Mouse (Mus musculus): ENCODE results near the gene Calr3. TPM values are rescaled to one million over a fixed set of nuclear protein-coding genes. Genes with fewer than 3 reads are reported as not detected.

The Calr3 gene
- polyA plus RNA-seq, 1 experiment from 2014 or later: 1.5 TPM

GRCm38 (mm10) chr8:72464211-72464610 lies 20.5 kb upstream of the Calr3 start:
- no peak for ATAC-seq (replicated peaks; ENCODE audit: low FRiP score)
- no peaks in the 10 kb centered on the region for H3K9me3 ChIP-seq (replicated peaks)
- 93% methylated on average over 10 of the region's 10 CpGs for WGBS
- H3K27ac ChIP-seq: no peak overlapping the region
- H3K9ac ChIP-seq: no peak overlapping the region
- H3K36me3 ChIP-seq: peaks cover 100% of the 10 kb centered on the region
- no peaks in the 10 kb centered on the region for H3K4me1 ChIP-seq
- no peak overlapping the region for H3K4me2 ChIP-seq
- H3K27me3 ChIP-seq: no peaks in the 10 kb centered on the region
- no peak overlapping the region for H3K4me3 ChIP-seq (replicated peaks)

- H3K4me2 ChIP-seq: no peak overlapping the region
- H3K9me3 ChIP-seq (replicated peaks): no peaks in the 10 kb centered on the region
- H3K4me3 ChIP-seq (replicated peaks): no peak overlapping the region
- no peaks in the 10 kb centered on the region for H3K27me3 ChIP-seq
- no peak overlapping the region for H3K9ac ChIP-seq
- H3K36me3 ChIP-seq: peaks cover 83% of the 10 kb centered on the region
- H3K27ac ChIP-seq: no peak overlapping the region
- no peak for ATAC-seq (replicated peaks; ENCODE audit: low FRiP score)
- no peaks in the 10 kb centered on the region for H3K4me1 ChIP-seq
- WGBS: 91% methylated on average over 4 of the region's 4 CpGs
These were observed 16.3 kb upstream of the Calr3 start for GRCm38 (mm10) chr8:72459881-72460533.

GRCm38 (mm10) chr8:72458457-72458856 lies 14.8 kb upstream of the Calr3 start:
- H3K4me3 ChIP-seq (replicated peaks): no peak overlapping the region
- 89% methylated on average over 6 of the region's 6 CpGs for WGBS
- no peak overlapping the region for H3K27ac ChIP-seq
- H3K9ac ChIP-seq: no peak overlapping the region
- H3K27me3 ChIP-seq: no peaks in the 10 kb centered on the region
- no peak for ATAC-seq (replicated peaks; ENCODE audit: low FRiP score)
- no peaks in the 10 kb centered on the region for H3K4me1 ChIP-seq
- H3K9me3 ChIP-seq (replicated peaks): no peaks in the 10 kb centered on the region
- no peak overlapping the region for H3K4me2 ChIP-seq
- peaks cover 83% of the 10 kb centered on the region for H3K36me3 ChIP-seq

GRCm38 (mm10) chr8:72457806-72458205 lies 14.1 kb upstream of the Calr3 start:
- no peak overlapping the region for H3K4me2 ChIP-seq
- H3K36me3 ChIP-seq: peaks cover 83% of the 10 kb centered on the region
- no peaks in the 10 kb centered on the region for H3K9me3 ChIP-seq (replicated peaks)
- no peak overlapping the region for H3K9ac ChIP-seq
- no peaks in the 10 kb centered on the region for H3K27me3 ChIP-seq
- no peak overlapping the region for H3K27ac ChIP-seq
- H3K4me1 ChIP-seq: no peaks in the 10 kb centered on the region
- H3K4me3 ChIP-seq (replicated peaks): no peak overlapping the region
- ATAC-seq (replicated peaks; ENCODE audit: low FRiP score): no peak
- WGBS: 91% methylated on average over 3 of the region's 3 CpGs

- WGBS: 86% methylated on average over 4 of the region's 4 CpGs
- no peak overlapping the region for H3K9ac ChIP-seq
- H3K36me3 ChIP-seq: peaks cover 82% of the 10 kb centered on the region
- no peaks in the 10 kb centered on the region for H3K27me3 ChIP-seq
- no peak overlapping the region for H3K4me3 ChIP-seq (replicated peaks)
- ATAC-seq (replicated peaks; ENCODE audit: low FRiP score): no peak
- no peaks in the 10 kb centered on the region for H3K9me3 ChIP-seq (replicated peaks)
- H3K4me1 ChIP-seq: no peaks in the 10 kb centered on the region
- H3K27ac ChIP-seq: no peak overlapping the region
- H3K4me2 ChIP-seq: no peak overlapping the region
These were observed 11.6 kb upstream of the Calr3 start for GRCm38 (mm10) chr8:72455317-72455716.

GRCm38 (mm10) chr8:72453904-72454303 lies 10.2 kb upstream of the Calr3 start:
- H3K4me2 ChIP-seq: no peak overlapping the region
- WGBS: 98% methylated on average over 2 of the region's 2 CpGs
- H3K9ac ChIP-seq: no peak overlapping the region
- no peak overlapping the region for H3K27ac ChIP-seq
- H3K27me3 ChIP-seq: no peaks in the 10 kb centered on the region
- ATAC-seq (replicated peaks; ENCODE audit: low FRiP score): no peak
- peaks cover 82% of the 10 kb centered on the region for H3K36me3 ChIP-seq
- no peaks in the 10 kb centered on the region for H3K9me3 ChIP-seq (replicated peaks)
- H3K4me1 ChIP-seq: no peaks in the 10 kb centered on the region
- H3K4me3 ChIP-seq (replicated peaks): no peak overlapping the region

GRCm38 (mm10) chr8:72451516-72451915 lies 7.8 kb upstream of the Calr3 start:
- no peaks in the 10 kb centered on the region for H3K27me3 ChIP-seq
- H3K9ac ChIP-seq: no peak overlapping the region
- no peak for ATAC-seq (replicated peaks; ENCODE audit: low FRiP score)
- WGBS: 77% methylated on average over 8 of the region's 8 CpGs
- no peaks in the 10 kb centered on the region for H3K4me1 ChIP-seq
- H3K9me3 ChIP-seq (replicated peaks): no peaks in the 10 kb centered on the region
- peaks cover 82% of the 10 kb centered on the region for H3K36me3 ChIP-seq
- no peak overlapping the region for H3K4me3 ChIP-seq (replicated peaks)
- H3K4me2 ChIP-seq: no peak overlapping the region
- no peak overlapping the region for H3K27ac ChIP-seq

GRCm38 (mm10) chr8:72445071-72445470 lies 1.4 kb upstream of the Calr3 start:
- no peak overlapping the region for H3K9ac ChIP-seq
- H3K27me3 ChIP-seq: no peaks in the 10 kb centered on the region
- no peak for ATAC-seq (replicated peaks; ENCODE audit: low FRiP score)
- H3K4me3 ChIP-seq (replicated peaks): no peak overlapping the region
- H3K9me3 ChIP-seq (replicated peaks): no peaks in the 10 kb centered on the region
- H3K4me1 ChIP-seq: peaks cover 19% of the 10 kb centered on the region
- H3K36me3 ChIP-seq: peaks cover 27% of the 10 kb centered on the region
- 89% methylated on average over 6 of the region's 6 CpGs for WGBS
- 0 out of 2 replicates have a peak overlapping the region, but pooled peaks have one; percentile 7 for H3K4me2 ChIP-seq
- H3K27ac ChIP-seq: no peak overlapping the region

GRCm38 (mm10) chr8:72443994-72444350 lies 302 bp upstream of the Calr3 start:
- H3K36me3 ChIP-seq: peaks cover 16% of the 10 kb centered on the region
- H3K4me3 ChIP-seq (replicated peaks): peak overlapping the region; percentile 50
- H3K4me1 ChIP-seq: peaks cover 19% of the 10 kb centered on the region
- H3K27me3 ChIP-seq: no peaks in the 10 kb centered on the region
- peak overlapping the region; percentile 73 for H3K4me2 ChIP-seq
- H3K9ac ChIP-seq: peak overlapping the region; percentile 61
- ATAC-seq (replicated peaks; ENCODE audit: low FRiP score): peak; percentile 63
- H3K27ac ChIP-seq: no peak overlapping the region
- no peaks in the 10 kb centered on the region for H3K9me3 ChIP-seq (replicated peaks)
- 45% methylated on average over 6 of the region's 6 CpGs for WGBS

GRCm38 (mm10) chr8:72438248-72439015 lies 5.2 kb downstream of the Calr3 start:
- Histone ChIP-seq H3K9me3 (replicated peaks) (no peaks in the 10 kb centered on the region), H3K4me3 (replicated peaks) (no peak overlapping the region), H3K4me2 (no peak overlapping the region), H3K27ac (no peak overlapping the region), H3K27me3 (no peaks in the 10 kb centered on the region), H3K9ac (no peak overlapping the region), H3K36me3 (no peaks in the 10 kb centered on the region), H3K4me1 (peaks cover 7% of the 10 kb centered on the region)
- 79% methylated on average over 8 of the region's 8 CpGs for WGBS
- ATAC-seq (replicated peaks; ENCODE audit: low FRiP score): no peak

GRCm38 (mm10) chr8:72434952-72435351 lies 8.7 kb downstream of the Calr3 start:
- 21% methylated on average over 2 of the region's 2 CpGs for WGBS
- Histone ChIP-seq H3K36me3 (no peaks in the 10 kb centered on the region), H3K4me3 (replicated peaks) (no peak overlapping the region)

GRCm38 (mm10) chr8:72429676-72430075 lies 14.0 kb downstream of the Calr3 start:
- ATAC-seq (replicated peaks; ENCODE audit: low FRiP score): no peak
- H3K36me3 ChIP-seq: no peaks in the 10 kb centered on the region
- WGBS: 59% methylated on average over 13 of the region's 13 CpGs

More at GRCm38 (mm10) chr8:72434952-72435351, 8.7 kb downstream of the Calr3 start:
- Histone ChIP-seq H3K9me3 (replicated peaks) (no peaks in the 10 kb centered on the region), H3K27me3 (no peaks in the 10 kb centered on the region), H3K9ac (no peak overlapping the region), H3K27ac (no peak overlapping the region), H3K4me2 (no peak overlapping the region), H3K4me1 (0 out of 2 replicates have a peak, but pooled peaks cover 3% of the 10 kb centered on the region)
- ATAC-seq (replicated peaks; ENCODE audit: low FRiP score): no peak

More at GRCm38 (mm10) chr8:72429676-72430075, 14.0 kb downstream of the Calr3 start:
- Histone ChIP-seq H3K27ac (no peak overlapping the region), H3K4me3 (replicated peaks) (no peak overlapping the region), H3K9me3 (replicated peaks) (no peaks in the 10 kb centered on the region), H3K9ac (no peak overlapping the region), H3K4me1 (no peaks in the 10 kb centered on the region), H3K4me2 (no peak overlapping the region), H3K27me3 (no peaks in the 10 kb centered on the region)
